Mouse (Mus musculus): ENCODE results near the gene Ifit1bl1. TPM values are rescaled to one million over a fixed set of nuclear protein-coding genes. Genes with fewer than 3 reads are reported as not detected.

Gene Ifit1bl1
- polyA plus RNA-seq (2017; shearing (Covaris generic)), result 114 TPM

DNA sequence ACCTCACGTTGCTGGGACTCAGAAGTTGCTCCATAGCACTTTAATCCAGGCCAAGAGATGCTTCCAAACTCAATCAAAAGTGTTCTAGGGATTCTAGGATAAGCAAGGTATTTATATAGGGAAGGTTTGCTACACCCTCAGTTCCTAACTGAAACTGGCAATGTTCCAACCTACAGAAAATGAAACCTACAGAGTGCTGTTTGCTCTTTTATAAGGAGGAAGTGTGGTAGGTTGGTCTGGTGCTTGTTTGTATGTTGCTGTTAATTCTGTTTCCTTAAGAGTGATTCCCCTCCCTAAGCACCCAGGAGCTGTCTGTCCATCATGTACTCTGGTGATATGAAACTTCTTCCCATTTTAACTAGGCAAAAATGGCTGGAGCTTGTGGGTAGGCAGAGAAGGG lies at the start of gene Ifit1bl1:
Gene Ifit1bl1 (minus strand): TSS at position 69 of the 400 bp plus-strand sequence.

DNA sequence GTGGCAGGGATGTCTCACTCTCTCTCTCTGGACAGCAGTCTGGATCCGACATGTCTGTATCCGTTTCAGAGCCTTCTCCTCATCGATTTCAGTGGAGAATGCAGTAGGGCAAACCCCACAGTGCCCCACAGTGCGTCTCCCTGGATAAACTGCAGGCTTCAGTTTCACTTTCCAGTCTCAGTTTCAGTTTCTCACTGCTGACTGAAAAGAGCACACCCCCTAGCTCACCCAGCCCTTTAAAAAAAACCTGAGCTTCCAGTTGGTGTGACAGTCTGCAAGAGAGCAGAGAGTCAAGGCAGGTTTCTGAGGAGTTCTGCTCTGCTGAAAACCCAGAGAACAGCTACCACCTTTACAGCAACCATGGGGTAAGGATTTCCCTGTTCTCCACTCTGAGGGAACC lies 38.9 kb upstream of the Ifit1bl1 start, which contains the start of the genes Ifit1bl2 and Ifit1:
Gene Ifit1bl2 (minus strand): TSS at position 121 of the 400 bp plus-strand sequence.
Gene Ifit1 (plus strand): TSS at position 249 of the 400 bp plus-strand sequence.

DNA sequence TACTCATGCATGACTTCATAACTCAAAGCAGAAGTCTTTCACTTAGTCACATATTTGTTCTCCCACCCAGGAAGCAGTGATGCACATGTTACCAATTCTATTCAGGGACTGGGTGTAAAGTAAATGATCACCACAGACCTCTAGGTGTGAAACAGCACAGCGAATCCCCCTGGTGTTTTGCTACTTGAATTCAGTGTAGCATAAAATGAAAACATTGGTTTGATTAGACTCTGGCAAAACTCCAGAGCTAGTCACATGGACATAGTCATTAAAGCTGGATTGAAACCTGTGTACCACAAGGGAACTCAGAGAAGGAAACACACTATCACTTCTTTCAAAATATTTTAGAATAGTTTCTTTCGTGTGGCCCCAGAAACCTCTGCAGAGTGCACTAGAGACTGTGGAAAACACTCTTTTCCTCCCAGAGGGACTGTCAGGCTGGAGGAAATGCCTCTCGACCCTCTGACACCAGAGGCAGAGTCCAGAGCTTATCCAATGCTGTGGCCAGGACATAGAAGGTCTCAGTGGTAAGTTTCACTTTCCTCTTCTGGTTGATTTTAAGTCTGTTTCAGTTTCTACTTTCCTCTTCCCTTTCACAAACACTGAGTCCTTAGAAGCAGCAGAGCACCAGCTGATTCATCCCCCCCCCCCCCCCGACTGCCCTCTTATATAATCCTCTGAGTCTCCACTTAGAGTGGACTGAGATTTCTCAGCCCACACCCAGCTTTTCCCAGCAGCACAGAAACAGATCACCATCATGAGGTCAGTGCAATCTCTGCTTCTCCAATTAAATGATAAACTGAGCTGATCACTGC lies 5.7 kb upstream of the Ifit1bl1 start, which contains the start of gene Ifit3b:
Gene Ifit3b (plus strand): TSS at position 734 of the 815 bp plus-strand sequence.

DNA sequence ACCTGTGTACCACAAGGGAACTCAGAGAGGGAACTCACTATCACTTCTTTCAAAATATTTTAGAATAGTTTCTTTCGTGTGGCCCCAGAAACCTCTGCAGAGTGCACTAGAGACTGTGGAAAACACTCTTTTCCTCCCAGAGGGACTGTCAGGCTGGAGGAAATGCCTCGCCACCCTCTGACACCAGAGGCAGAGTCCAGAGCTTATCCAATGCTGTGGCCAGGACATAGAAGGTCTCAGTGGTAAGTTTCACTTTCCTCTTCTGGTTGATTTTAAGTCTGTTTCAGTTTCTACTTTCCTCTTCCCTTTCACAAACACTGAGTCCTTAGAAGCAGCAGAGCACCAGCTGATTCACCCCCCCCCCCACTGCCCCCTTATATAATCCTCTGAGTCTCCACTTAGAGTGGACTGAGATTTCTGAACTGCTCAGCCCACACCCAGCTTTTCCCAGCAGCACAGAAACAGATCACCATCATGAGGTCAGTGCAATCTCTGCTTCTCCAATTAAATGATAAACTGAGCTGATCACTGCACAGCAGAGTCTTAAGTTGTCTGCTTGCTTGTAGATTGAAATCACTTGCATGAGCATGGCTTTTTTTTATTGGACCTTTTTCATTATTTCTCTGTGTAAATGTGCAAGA lies 18.5 kb downstream of the Ifit1bl1 start, which contains the start of gene Ifit3:
Gene Ifit3 (plus strand): TSS at position 406 of the 641 bp plus-strand sequence.

GRCm38 (mm10) chr19:34550534-34551223 lies 51.1 kb downstream of the Ifit1bl1 start, which contains the start of gene Ifit2:
Gene Ifit2 (plus strand): TSS chr19:34550694.

Other genes starting within 250 kb of the Ifit1bl1 start
- gene Ch25h, start 126.8 kb downstream of the Ifit1bl1 start, polyA plus RNA-seq (2017; shearing (Covaris generic)), result not detected
- gene Lipa, start 74.5 kb downstream of the Ifit1bl1 start, polyA plus RNA-seq (2017; shearing (Covaris generic)), result 99.3 TPM
- gene Ifit2, start 51.3 kb downstream of the Ifit1bl1 start, polyA plus RNA-seq (2017; shearing (Covaris generic)), result 40.6 TPM
- gene Ifit3, start 18.4 kb downstream of the Ifit1bl1 start, polyA plus RNA-seq (2017; shearing (Covaris generic)), result 16.6 TPM
- 3.4 TPM for gene Ifit3b, start 6.0 kb upstream of the Ifit1bl1 start, polyA plus RNA-seq (2017; shearing (Covaris generic))
- 1.5 TPM for gene Ifit1bl2, start 38.8 kb upstream of the Ifit1bl1 start, polyA plus RNA-seq (2017; shearing (Covaris generic))
- gene Ifit1, start 38.9 kb upstream of the Ifit1bl1 start, polyA plus RNA-seq (2017; shearing (Covaris generic)), result 31.5 TPM
- gene Slc16a12, start 145.3 kb upstream of the Ifit1bl1 start, polyA plus RNA-seq (2017; shearing (Covaris generic)), result not detected

All from inflammation-experienced regulatory T-cells, adult 16 weeks (primary cell).